8 mouse cellular contexts compared by ENCODE assay signal in the genomic region with DNA sequence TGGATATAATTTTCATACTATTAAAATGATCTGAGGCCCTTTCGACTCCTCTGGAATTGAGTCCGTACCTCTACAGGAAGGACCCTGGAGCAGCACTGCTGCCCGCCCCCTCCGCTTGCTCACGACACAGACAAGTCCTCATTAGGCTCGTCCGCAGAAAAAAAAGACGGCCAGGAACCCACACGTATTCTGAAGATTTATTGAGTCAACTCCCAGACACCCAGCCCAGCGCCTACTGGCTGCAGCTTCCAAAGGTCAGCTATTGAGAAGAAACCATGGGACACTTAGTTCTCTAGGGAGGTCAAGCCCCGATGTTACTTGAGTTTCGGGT. TPM values are rescaled to one million over a fixed set of nuclear protein-coding genes. Genes with fewer than 3 reads are reported as not detected.
DNase-seq lines count a peak whose midpoint lies in the region; ATAC-seq and TF ChIP-seq lines count a peak whose summit lies in the region.

No protein-coding gene starts in this region.

- peak overlapping the region; percentile 81 for H3K9ac ChIP-seq in hindbrain, embryonic 16.5 days (ENCODE audit: low read depth, low read length)
- H3K9ac ChIP-seq in midbrain, embryonic 14.5 days (replicated peaks; ENCODE audit: low read length) = peak overlapping the region; percentile 65

- H3K27ac ChIP-seq in kidney, adult 2 months (ENCODE audit: insufficient read depth, low read depth, low read length) = peak overlapping the region; percentile 34; the same call in 1 of the 2 replicates
- H3K27ac ChIP-seq in brown adipose tissue, adult 24 weeks (replicated peaks; ENCODE audit: low read depth, low read length) = no peak overlapping the region
- peak overlapping the region; percentile 91 for H3K27ac ChIP-seq in hindbrain, embryonic 16.5 days (ENCODE audit: low read depth, low read length)
- peak overlapping the region; percentile 88 for H3K27ac ChIP-seq in midbrain, embryonic 14.5 days (replicated peaks; ENCODE audit: low read depth, low read length)

- H3K36me3 ChIP-seq in kidney, adult 2 months (ENCODE audit: control insufficient read depth, insufficient read depth, low read length) = no peaks in the 10 kb centered on the region
- no peaks in the 10 kb centered on the region for H3K36me3 ChIP-seq in hindbrain, embryonic 16.5 days (ENCODE audit: control insufficient read depth, insufficient read depth, low read length)
- H3K36me3 ChIP-seq in midbrain, embryonic 14.5 days (ENCODE audit: control insufficient read depth, insufficient read depth, low read length) = peaks cover 14% of the 10 kb centered on the region

- TF ChIP-seq POLR2A in kidney, adult 2 months (IDR thresholded peaks at IDR 0.05; ENCODE audit: low read depth, low read length) = no peak

- H3K4me3 ChIP-seq in kidney, adult 2 months (ENCODE audit: insufficient read depth, low read depth, low read length) = peak overlapping the region; percentile 80
- peak overlapping the region; percentile 87 for H3K4me3 ChIP-seq in brown adipose tissue, adult 24 weeks (ENCODE audit: insufficient read depth, low read depth, low read length)
- peak overlapping the region; percentile 77 for H3K4me3 ChIP-seq in hindbrain, embryonic 16.5 days (ENCODE audit: low read length)
- peak overlapping the region; percentile 67 for H3K4me3 ChIP-seq in midbrain, embryonic 14.5 days (replicated peaks; ENCODE audit: low read depth, low read length)

- under 1% methylated on average over 12 of the region's 12 CpGs for WGBS in kidney, adult 2 months
- under 1% methylated on average over 12 of the region's 12 CpGs for WGBS in hindbrain, embryonic 16.5 days
- WGBS in midbrain, embryonic 14.5 days = under 1% methylated on average over 12 of the region's 12 CpGs

- ATAC-seq in hindbrain, embryonic 16.5 days = peak; percentile 18
- ATAC-seq in midbrain, embryonic 14.5 days (ENCODE audit: low FRiP score, low TSS enrichment) = no peak

- TF ChIP-seq CTCF in kidney, adult 2 months (conservative IDR thresholded peaks at IDR 0.05; ENCODE audit: insufficient read depth, insufficient read length, low read depth, low read length) = no peak

- DNase-seq in kidney, adult 2 months = no peak
- DNase-seq in kidney, adult 18-20 months = no peak
- DNase-seq in midbrain, embryonic 14.5 days = no peak
- no peak for DNase-seq in layer of hippocampus, adult 18-20 months (ENCODE audit: low spot score in 2 of 2)
- DNase-seq in gastrocnemius, postnatal 4 days (ENCODE audit: low spot score in 2 of 2) = no peak
- DNase-seq in yolk sac, embryonic 10.5 days (ENCODE audit: low spot score) = no peak

- H3K4me1 ChIP-seq in kidney, adult 2 months (ENCODE audit: control insufficient read depth, insufficient read depth, low read length) = no peaks in the 10 kb centered on the region; the same call in 1 of the 2 replicates
- H3K4me1 ChIP-seq in brown adipose tissue, adult 24 weeks (ENCODE audit: control insufficient read depth, insufficient read depth, insufficient read length, low read length) = no peaks in the 10 kb centered on the region
- H3K4me1 ChIP-seq in hindbrain, embryonic 16.5 days (ENCODE audit: control insufficient read depth, insufficient read depth, low read depth, low read length) = peaks cover 10% of the 10 kb centered on the region
- H3K4me1 ChIP-seq in midbrain, embryonic 14.5 days (ENCODE audit: control insufficient read depth, insufficient read depth, low read length) = peaks cover 14% of the 10 kb centered on the region

- H3K4me2 ChIP-seq in hindbrain, embryonic 16.5 days (ENCODE audit: low read length) = peak overlapping the region; percentile 94
- H3K4me2 ChIP-seq in midbrain, embryonic 14.5 days (ENCODE audit: low read length) = peak overlapping the region; percentile 84

- no peaks in the 10 kb centered on the region for H3K27me3 ChIP-seq in kidney, adult 2 months (replicated peaks; ENCODE audit: control insufficient read depth, insufficient read depth, low read length)
- no peaks in the 10 kb centered on the region for H3K27me3 ChIP-seq in hindbrain, embryonic 16.5 days (replicated peaks; ENCODE audit: control insufficient read depth, insufficient read depth, low read length)
- no peaks in the 10 kb centered on the region for H3K27me3 ChIP-seq in midbrain, embryonic 14.5 days (ENCODE audit: control insufficient read depth, insufficient read depth, low read length)

- no peaks in the 10 kb centered on the region for H3K9me3 ChIP-seq in hindbrain, embryonic 16.5 days (ENCODE audit: control insufficient read depth, low read length)
- no peaks in the 10 kb centered on the region for H3K9me3 ChIP-seq in midbrain, embryonic 14.5 days (ENCODE audit: control insufficient read depth, low read length)

RNA-seq across cellular contexts. Expression of a gene that starts 9.2 kb away (rescaled TPM):
- 0.03 and 0.11 TPM in 2 replicates for polyA plus RNA-seq in kidney, adult 2 months (2012; rRNA removed)
- not detected in 2 replicates for polyA plus RNA-seq in brown adipose tissue, adult 24 weeks (2012; ENCODE audit: insufficient read depth, insufficient read length, missing spikeins)
- 12.0 and 14.9 TPM in 2 replicates for polyA plus RNA-seq in hindbrain, embryonic 16.5 days (2015; fragmentation: Nextera tagmentation; extraction: Ambion mirVana)
- polyA plus RNA-seq in midbrain, embryonic 14.5 days (2014; fragmentation: Nextera tagmentation; extraction: Ambion mirVana) = 21.8 and 24.7 TPM in 2 replicates
- under 1 TPM; 0.15 to 0.27 TPM for total RNA-seq in layer of hippocampus, adult 18-20 months (2021)
- under 1 TPM; 0.39 to 0.44 TPM for total RNA-seq in gastrocnemius, postnatal 4 days (2021)

RNA-seq across cellular contexts. Expression of a gene that starts 9.5 kb away (rescaled TPM):
- 22.8 and 25.5 TPM in 2 replicates for polyA plus RNA-seq in kidney, adult 2 months (2012; rRNA removed)
- 21.6 and 26.2 TPM in 2 replicates for polyA plus RNA-seq in brown adipose tissue, adult 24 weeks (2012; ENCODE audit: insufficient read depth, insufficient read length, missing spikeins)
- polyA plus RNA-seq in hindbrain, embryonic 16.5 days (2015; fragmentation: Nextera tagmentation; extraction: Ambion mirVana) = 98.0 and 105 TPM in 2 replicates
- 122 and 133 TPM in 2 replicates for polyA plus RNA-seq in midbrain, embryonic 14.5 days (2014; fragmentation: Nextera tagmentation; extraction: Ambion mirVana)
- 10 to 100 TPM; 11.2 to 13.1 TPM for total RNA-seq in layer of hippocampus, adult 18-20 months (2021)
- 10 to 100 TPM; 19.0 to 20.4 TPM for total RNA-seq in gastrocnemius, postnatal 4 days (2021)

RNA-seq across cellular contexts. Expression of a gene that starts 12.2 kb away (rescaled TPM):
- polyA plus RNA-seq in kidney, adult 2 months (2012; rRNA removed) = 58.2 and 63.4 TPM in 2 replicates
- polyA plus RNA-seq in brown adipose tissue, adult 24 weeks (2012; ENCODE audit: insufficient read depth, insufficient read length, missing spikeins) = 37.2 and 41.9 TPM in 2 replicates
- 20.3 and 22.9 TPM in 2 replicates for polyA plus RNA-seq in hindbrain, embryonic 16.5 days (2015; fragmentation: Nextera tagmentation; extraction: Ambion mirVana)
- polyA plus RNA-seq in midbrain, embryonic 14.5 days (2014; fragmentation: Nextera tagmentation; extraction: Ambion mirVana) = 18.7 and 22.8 TPM in 2 replicates
- total RNA-seq in layer of hippocampus, adult 18-20 months (2021) = 10 to 100 TPM; 30.3 to 33.3 TPM
- total RNA-seq in gastrocnemius, postnatal 4 days (2021) = 10 to 100 TPM; 19.2 to 21.4 TPM

RNA-seq across cellular contexts. Expression of a gene that starts 20.6 kb away (rescaled TPM):
- 29.8 and 45.7 TPM in 2 replicates for polyA plus RNA-seq in kidney, adult 2 months (2012; rRNA removed)
- polyA plus RNA-seq in brown adipose tissue, adult 24 weeks (2012; ENCODE audit: insufficient read depth, insufficient read length, missing spikeins) = 9.1 and 21.6 TPM in 2 replicates
- polyA plus RNA-seq in hindbrain, embryonic 16.5 days (2015; fragmentation: Nextera tagmentation; extraction: Ambion mirVana) = 104 and 114 TPM in 2 replicates
- polyA plus RNA-seq in midbrain, embryonic 14.5 days (2014; fragmentation: Nextera tagmentation; extraction: Ambion mirVana) = 102 and 106 TPM in 2 replicates
- total RNA-seq in layer of hippocampus, adult 18-20 months (2021) = 100 to 1,000 TPM; 133 to 136 TPM
- total RNA-seq in gastrocnemius, postnatal 4 days (2021) = 1 to 10 TPM in 1 of 2 experiments, under 1 TPM in 1; 0.91 to 1.3 TPM

RNA-seq across cellular contexts. Expression of a gene that starts 20.7 kb away (rescaled TPM):
- 1.5 and 2.3 TPM in 2 replicates for polyA plus RNA-seq in kidney, adult 2 months (2012; rRNA removed)
- polyA plus RNA-seq in brown adipose tissue, adult 24 weeks (2012; ENCODE audit: insufficient read depth, insufficient read length, missing spikeins) = not detected in 2 replicates
- polyA plus RNA-seq in hindbrain, embryonic 16.5 days (2015; fragmentation: Nextera tagmentation; extraction: Ambion mirVana) = 24.9 and 31.1 TPM in 2 replicates
- 3.2 and 4.0 TPM in 2 replicates for polyA plus RNA-seq in midbrain, embryonic 14.5 days (2014; fragmentation: Nextera tagmentation; extraction: Ambion mirVana)
- total RNA-seq in layer of hippocampus, adult 18-20 months (2021) = 100 to 1,000 TPM; 118 TPM
- total RNA-seq in gastrocnemius, postnatal 4 days (2021) = not detected

Comparison
In these comparisons a context has a peak if more than half of its experiments do, and no peak if none do; other contexts are left out.
1. RNA of a gene that starts 9.2 kb away (polyA plus RNA-seq): 21.8 to 24.7 TPM in midbrain, embryonic 14.5 days and 12.0 to 14.9 TPM in hindbrain, embryonic 16.5 days; 0.03 to 0.11 TPM in kidney, adult 2 months and not detected in brown adipose tissue, adult 24 weeks; every median in the first group is over 10 times any median in the second.
2. Peak in every context shown above with its lines, with median percentiles within 50 percentile points of each other: H3K4me3 ChIP-seq.